Mouse (Mus musculus): ENCODE measurements around the gene Ankrd39.
A peak's percentile ranks its signal among the peaks of the same experiment; 100 is the strongest.

Gene Ankrd39

DNA sequence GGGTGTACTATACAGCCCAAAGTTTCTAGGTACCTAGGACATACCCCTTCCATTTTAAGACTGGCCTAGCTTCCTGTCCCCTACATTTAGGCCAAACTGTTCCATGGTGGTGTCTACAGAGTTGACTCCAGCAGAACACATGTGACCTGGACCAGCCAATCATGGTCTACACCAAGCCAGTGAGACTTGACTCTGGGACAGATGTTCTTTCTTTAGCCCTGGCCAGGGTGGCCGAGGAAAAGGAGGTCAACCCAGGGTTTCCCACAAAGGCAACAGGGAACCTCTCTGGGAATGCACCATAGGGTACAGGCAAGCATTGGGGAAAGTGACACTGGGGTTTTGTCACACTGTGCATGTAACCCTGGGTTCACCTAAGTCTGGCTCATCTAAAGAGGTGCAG is 25.5 kb upstream of the Ankrd39 start:
- DNase-seq (ENCODE audit: low spot score in 2 of 2), result no peak

DNA sequence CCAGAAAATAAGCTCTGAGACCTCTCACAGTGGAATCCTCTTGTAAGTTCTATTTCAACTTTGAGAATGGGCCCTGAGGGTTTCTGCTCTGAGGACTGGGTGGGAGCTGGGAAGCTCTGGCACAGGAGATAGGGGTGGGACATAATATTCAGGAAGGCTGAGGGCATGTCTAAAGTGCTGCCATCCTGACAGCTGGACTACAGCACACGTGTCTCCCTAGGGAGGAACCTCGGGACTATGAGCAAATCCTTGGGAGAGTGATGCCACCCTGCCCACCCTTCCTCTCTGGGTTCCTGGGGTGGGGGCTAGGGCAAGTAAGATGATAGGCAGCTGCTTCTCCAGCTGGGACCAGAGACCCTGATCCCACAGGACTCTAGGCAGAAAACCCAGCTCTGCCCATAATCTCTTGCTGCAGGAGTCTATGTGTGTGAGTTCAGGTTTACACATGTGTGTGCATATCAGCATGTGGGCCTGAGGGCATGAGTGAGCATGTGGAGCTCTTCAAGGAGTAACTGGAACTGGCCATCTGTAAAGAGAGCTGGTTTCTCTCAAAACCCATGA is 25.0 kb upstream of the Ankrd39 start:
- DNase-seq (ENCODE audit: low spot score in 2 of 2), result no peak

DNA sequence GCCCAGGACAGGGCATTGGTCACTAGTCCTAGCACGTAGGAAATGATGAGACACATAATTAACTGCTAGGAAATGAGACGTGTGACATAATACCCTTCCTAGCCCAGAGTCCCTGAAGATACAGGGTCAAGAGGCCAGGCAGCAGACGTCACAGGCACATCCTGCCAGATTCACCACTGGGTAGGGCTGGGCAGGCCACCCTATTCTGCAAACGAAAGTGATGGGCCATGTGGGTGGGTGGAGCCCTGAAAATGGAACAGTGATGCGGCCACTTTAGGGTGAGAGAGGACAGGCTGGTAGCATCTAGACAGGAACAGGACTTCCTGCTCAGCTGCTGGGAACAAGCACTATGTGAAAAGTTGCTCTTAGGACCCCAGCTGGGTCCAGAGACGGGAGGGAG is 24.4 kb upstream of the Ankrd39 start:
- DNase-seq (ENCODE audit: low spot score in 2 of 2), result no peak

DNA sequence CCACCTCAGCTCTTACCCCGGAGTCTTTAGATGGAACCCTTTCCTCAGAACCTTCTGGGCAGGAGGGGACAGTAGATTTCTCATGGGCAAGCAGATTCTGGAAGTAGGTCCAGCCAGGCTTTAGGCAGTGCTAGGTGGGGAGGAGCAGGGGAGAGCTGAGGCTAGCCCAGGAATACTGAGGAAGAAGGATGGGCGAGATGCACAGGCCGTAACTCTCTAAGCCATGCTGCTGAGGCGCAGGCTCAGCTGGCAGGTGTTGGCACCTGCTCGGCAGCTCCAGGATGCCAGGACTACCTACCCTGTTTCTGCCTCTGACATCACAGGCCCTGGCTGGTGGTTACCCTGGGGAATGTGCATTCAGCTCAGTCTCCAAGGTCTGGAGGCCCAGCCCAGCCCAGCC is 23.1 kb upstream of the Ankrd39 start:
- DNase-seq (ENCODE audit: low spot score in 2 of 2), result no peak

DNA sequence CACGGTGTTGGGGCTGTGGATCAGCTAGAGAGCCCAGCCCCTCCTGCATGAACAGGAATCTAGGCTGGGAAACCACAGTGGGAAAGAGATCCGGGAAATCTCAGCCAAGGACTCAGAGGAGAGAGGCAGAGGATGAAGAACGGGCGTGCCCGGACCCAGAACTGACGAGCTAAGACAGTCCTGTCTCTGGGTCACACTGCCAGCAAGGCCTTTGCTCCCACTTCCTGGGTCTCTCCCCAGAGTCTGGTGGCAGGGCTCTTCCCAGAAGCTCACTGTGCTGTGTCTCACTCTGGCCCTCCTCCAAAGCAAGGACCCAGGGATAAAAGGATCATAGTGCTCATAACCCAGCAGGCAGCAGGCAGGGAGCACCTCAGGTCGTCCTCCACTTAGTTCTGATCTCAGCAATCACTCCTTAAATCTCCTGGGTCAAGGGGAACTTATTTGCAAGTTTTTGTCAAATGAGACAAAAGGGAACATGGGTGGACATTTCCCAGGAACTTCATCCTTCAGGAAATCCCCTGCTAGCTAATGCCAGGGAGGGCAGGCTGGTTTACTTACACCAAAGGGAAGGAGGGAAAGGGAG is 22.5 kb upstream of the Ankrd39 start:
- DNase-seq (ENCODE audit: low spot score in 2 of 2), result no peak

DNA sequence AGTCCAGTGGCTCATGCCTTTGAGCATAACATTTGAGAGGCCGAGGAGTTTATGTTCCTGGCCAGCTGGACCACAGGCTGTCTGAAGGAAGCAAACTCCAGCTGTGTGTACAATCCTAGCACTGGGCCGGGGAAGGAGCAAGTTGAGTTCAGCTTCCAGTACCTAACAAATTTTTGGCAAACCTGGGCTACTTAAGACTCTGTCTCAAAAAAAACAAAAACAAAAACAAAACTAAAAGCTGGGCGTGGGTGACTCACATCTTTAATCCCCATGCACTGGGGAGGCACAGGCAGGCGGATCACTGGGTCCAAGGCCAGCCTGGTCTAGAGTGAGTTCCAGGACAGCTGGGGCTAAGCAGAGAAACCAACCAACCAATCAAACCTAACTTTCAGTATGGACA is 21.5 kb upstream of the Ankrd39 start:
- no peak for DNase-seq (ENCODE audit: low spot score in 2 of 2)

DNA sequence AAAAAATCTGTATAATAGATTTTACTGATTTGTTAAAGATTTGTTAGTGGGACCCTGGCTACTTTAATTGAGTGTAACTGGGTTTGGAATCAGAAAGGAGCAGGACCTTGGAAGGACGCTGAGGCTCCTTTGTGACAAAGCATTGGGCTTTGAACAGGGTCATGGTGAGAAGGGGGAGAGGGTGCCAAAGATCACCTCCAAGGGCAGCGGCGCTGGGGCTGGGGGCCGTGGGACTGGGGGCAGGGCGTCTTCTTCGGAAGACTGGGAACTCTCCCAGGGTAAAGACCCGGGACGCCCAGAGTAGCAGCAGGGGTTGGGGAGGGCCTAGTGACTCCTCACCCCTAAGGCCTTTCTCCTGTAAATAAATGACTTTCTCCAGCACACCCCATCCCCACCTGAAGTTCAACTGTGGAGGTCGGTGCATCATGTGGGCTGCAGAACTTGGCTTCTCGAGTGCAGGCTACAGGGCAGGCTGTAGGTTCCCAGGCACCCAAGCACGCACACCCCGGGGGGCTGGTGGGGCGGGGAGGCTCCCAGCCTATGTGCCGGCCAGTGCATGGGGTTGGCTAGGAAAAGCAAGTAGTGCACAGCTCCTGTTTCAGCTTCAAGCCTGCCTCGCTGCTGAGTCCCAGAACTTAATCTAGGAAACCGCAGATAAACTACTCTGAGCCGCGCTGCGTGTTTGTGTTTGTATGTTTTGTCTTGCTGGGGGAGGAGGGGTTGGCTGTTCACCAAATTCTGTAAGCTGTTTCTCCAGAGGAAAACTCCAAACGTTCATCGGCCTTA is 20.8 kb upstream of the Ankrd39 start:
- DNase-seq (ENCODE audit: low spot score in 2 of 2), result no peak

DNA sequence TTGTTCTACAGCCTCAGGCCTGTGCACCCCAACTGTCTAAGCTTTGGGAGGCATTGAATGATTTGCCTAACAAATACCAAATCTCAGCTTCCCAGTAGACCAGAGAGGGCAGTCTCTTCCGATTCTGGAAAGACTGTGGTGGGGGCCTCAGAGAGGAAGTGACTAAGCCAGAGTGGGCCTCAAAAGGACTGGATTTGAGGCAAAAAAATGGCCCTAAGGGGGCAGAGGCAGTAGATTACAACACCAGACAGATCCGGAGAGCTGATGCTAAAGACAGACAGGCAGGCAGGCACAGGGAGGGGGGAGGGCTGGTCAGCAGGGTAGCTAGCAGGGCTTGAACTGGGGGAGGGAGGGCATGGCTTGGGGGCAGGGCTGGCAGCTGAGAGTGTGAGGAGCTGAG is 19.2 kb upstream of the Ankrd39 start:
- no peak for DNase-seq (ENCODE audit: low spot score in 2 of 2)

DNA sequence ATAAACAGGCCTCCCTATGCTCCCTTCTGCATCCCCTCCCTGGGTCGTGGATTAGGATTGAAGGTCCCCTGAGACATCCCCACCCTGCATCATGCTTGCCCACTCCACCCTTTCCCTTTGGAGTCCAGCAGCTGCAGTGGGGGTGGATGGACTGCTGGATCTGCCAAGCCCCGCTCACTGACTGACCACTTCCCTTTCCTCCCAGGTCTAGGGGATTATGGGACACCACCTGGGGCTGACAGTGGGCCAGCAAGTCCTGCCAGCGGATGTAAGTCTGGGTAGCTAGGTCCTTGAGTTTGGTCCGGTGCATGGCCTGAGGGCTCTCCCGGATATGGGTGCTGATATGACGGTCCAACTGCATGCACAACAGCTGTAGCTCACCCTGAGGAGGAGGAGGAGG is 16.9 kb upstream of the Ankrd39 start:
- no peak for DNase-seq (ENCODE audit: low spot score in 2 of 2)

DNA sequence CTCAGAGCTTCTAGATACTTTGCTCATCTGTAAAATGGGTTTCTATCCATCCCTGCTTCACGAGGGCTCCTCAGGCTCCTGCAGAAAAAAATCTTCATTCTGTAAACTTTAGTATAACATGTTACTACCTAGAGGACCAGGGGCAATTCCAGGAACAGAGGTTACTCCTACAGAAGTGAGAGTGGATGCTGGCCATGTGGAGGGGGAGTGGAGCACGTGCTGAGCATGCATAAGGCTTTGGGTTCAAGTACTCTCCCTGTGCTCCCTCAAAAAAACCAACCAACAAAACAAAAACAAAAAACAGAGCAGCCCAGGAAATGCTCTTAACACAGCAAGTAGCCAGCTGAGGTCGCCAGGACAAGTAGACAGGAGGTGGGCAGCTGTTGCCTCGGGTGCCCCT is 16.4 kb upstream of the Ankrd39 start:
- DNase-seq (ENCODE audit: low spot score in 2 of 2), result no peak

DNA sequence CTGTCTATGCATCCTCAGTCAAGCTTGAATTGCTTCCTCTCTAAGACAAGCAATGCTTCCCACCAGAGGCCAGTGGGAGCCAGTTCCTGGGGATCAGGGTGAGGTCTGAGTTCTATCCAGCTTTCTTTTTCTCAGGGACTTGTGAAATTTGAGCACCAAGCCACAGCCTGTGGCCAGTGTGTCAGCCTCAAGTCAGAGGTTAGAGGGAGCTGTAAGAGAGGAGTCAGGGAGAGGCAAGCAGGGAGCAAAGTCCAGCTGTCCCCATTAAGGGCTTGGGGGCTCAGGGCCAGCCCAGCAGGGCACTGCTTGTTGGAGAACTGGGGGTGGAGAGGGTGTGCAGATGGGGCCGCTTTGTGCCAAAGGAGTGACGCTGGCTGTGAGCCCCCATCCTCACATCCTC is 16.0 kb upstream of the Ankrd39 start:
- DNase-seq (ENCODE audit: low spot score in 2 of 2), result no peak

DNA sequence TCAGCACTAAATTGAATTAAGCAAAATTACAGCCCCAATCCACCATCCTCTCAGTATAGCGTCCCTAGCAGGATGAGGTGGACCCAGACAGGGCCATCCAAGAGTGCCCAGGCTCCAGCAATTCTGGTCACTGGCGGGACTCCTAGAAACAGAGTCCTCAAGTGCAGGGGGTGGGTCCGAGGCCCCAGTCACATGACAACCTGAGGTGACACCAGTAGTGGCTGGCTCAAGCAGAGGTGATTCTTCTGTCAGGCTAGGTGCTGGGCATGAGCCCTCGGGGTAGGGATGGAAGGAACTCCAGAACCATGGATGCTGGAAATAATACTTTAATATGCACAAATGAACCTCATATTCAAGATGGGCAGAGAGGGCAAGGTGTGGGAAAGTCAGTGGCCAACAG is 15.1 kb upstream of the Ankrd39 start:
- no peak for DNase-seq (ENCODE audit: low spot score in 2 of 2)

DNA sequence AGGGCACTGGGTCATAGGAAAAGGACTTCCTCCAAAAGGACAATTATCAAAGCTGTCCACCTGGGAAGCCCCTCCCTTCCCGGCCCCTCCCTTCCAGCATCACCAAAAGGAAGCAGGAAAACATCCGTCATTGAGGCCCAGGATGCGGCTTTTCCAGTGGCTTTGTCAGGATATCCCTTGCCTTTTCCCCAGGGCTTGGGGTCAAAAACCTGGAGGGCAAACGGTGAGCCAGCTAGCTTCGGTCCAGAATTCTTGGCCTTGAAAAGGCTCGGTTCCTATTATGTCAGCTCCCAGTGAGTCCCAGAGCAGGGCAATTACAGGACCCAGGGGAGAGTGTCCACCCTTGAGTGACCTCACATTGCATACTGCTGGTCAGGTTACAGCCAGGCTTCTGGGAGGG is 13.7 kb upstream of the Ankrd39 start:
- no peak for DNase-seq (ENCODE audit: low spot score in 2 of 2)

DNA sequence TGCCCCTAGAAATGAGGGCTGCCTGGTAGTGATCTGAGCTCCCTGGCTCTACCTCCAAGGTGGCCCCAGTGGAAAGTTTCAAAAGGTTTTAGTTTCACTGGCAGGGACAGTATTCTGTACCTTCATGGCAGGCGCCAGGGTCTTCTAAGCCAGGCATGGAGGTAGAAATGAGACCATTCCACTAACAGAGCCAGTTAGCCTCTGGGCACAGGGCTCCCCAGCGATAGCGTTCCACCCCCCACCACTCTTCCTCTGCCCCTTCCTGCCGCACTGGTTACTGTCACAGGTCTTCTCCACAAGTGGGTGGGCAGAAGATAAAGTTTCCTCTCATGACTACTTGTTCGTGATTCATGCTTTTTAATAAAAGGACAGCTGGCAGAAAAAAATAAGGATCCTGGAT is 12.6 kb upstream of the Ankrd39 start:
- DNase-seq (ENCODE audit: low spot score in 2 of 2), result no peak

DNA sequence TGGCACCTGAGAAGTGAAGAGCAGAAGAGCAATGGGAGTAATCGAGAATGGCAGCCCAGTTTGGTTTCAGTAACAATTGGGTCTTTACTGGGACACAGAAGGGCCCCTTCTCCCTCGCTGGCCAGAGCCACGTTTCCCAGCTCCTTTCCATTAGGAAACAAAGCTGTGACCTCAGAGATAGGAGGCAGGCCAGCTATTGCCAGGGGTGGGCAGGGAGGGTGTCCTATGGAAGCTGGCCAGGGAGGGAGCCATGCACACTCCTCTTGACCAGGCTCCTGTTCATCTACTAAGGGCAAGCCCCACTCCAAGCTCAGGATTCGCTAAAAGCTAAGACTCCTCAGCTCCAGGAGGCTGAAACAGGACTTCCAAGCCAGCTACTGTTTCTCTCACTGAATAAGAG is 12.0 kb upstream of the Ankrd39 start:
- DNase-seq (ENCODE audit: low spot score in 2 of 2), result no peak

DNA sequence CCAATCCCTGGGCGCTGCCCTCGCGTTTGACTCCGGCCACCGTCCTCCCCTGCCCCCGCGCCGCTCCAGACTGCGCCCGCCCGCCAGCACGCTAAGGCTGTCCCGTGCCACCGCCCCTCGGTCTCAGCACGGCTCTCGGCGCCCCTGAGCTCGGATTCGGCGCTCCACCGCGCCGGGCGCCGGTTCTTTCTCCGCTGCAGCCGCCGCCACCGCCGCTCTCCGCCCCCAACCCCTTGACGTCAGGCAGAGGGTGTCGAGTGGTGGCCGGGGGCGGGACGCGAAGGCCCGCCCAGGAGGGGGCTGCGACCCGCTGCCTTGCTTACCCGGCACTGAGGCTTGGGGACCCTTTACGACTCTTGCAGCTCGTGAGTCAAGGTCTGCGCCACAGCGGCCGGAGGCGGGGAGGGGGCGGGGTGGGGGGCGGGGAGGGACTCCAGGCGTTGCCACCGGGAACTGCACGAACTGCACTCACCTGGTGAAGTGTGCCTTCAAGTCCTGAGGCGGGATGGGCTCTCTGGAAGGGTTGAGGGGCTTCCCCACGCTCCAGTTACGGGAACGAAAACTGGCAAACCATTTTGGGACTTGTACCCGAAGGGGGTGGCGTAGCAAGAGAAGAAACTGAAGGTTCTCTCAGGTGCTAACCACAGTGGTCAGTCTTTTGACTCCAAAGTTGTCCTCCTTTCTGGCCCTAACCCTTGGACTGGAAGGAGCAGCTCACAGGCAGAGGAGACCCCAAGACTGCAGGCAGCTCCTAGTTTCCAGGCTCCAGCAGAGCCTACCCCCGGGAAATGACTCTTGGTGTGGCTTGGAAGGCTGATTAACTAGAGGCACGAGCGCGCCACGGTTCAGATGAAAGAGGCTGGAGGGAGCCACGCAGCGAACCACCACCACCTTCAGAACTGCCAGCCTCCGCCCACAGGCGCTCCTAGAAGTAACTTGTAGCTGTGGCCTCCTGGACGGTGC is 11.1 kb upstream of the Ankrd39 start, which contains the start of gene Sema4c:
Gene Sema4c, minus strand, starts transcription at position 319 of the 963 bp plus-strand sequence.
- DNase-seq (ENCODE audit: low spot score in 2 of 2), result peak in 1 of 2 experiments; percentile 19

DNA sequence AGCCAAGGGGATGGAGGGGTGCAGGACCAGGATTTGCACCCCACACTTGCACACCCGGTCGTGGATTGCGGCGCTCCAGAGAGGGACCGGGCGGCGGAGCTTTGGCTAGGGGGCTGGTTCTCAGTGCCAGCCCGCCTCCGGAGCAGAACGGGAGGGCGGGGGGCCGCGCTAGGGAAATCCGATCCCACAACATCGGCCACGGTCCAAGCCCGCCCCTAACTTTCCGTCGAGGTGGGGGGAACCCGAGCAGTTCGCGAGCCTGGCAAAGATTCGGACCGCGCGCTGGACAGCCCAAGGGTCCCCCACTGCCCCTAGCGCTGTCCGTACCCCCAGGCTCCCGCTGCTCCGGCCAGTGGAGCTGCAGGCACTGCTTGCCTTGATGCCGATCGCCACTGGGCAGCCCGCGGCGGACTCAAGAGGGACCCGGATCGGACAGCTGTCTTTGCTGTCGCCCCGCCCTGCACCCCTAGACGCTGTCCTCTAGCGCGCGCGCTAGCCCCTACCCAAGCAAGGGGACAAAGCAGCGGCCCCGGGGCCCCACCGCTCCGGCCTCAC is 10.3 kb upstream of the Ankrd39 start:
- DNase-seq (ENCODE audit: low spot score in 2 of 2), result peak in 1 of 2 experiments; percentile 18

DNA sequence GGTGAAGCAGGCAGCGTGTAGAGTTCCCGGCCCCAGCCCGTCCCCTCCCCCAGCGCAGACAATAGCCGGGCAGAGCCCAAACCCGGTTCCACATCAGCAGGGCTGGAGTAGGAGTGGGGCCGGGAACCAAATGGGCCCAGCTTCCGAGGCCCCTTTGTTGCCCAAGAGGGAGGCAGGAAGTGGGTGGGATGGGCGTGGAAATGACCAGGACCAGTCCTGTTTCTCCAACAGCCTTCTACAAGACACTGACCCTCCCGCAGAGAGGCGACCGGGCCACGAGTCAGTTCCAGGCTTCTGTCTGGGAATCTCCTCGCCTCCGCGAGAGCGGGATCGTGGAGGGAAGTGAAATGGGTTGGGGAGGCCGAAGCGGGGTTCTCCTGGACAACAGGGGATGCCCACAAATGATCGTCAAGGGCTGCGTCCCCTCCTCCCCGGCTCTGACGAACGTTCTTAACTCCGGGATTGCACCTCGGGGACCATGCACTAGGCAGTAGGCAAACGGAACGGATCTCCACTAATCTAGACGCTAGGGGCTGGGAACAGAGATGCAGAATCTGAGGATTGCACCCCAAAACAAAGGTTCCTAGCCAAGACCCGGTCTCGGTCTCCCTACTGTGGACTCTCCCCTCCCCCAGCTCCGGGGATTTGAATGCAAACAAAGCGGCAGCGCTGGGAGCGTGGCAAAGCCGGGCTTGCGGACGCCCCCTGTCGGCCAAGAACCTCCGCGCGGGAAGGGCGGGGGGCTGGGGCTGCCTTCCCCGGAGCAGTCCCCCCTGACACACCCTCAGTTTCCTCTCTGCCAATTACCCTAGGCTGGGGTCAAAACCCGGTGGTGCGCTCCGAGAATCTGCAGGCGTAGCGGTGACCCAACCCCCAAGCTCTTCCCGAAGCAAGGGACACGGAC is 9.6 kb upstream of the Ankrd39 start:
- peak; percentile 45 to 68 for DNase-seq (ENCODE audit: low spot score in 2 of 2)

DNA sequence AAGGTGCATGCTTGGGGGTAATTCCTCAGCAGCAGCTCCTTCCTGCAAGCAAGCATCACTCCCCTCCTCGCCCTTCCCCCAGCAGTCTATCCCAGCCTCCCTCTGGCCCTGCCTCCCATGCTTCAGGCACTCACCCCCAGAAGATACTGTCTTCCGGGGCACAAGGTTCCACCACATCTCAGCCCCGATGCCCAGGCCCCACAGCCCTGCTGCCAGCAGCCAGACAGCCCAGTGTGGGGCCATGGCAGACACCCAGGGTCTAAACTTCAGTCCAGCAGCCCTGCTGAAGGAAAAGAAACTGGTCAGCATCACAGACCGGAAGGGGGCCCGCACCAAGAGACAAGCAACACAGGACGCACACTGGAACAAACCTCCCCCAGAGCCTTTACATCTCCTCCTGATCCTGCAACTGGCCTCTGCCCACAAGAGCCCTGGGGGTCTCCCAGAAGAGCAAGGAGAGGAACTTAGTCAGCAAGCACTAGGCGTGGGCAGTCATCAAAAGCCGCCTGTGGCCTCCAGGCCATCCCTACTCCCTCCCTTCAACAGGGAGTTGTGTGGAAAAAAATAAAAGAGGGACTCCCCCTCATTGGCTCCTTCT is 8.7 kb upstream of the Ankrd39 start:
- no peak for DNase-seq (ENCODE audit: low spot score in 2 of 2)

DNA sequence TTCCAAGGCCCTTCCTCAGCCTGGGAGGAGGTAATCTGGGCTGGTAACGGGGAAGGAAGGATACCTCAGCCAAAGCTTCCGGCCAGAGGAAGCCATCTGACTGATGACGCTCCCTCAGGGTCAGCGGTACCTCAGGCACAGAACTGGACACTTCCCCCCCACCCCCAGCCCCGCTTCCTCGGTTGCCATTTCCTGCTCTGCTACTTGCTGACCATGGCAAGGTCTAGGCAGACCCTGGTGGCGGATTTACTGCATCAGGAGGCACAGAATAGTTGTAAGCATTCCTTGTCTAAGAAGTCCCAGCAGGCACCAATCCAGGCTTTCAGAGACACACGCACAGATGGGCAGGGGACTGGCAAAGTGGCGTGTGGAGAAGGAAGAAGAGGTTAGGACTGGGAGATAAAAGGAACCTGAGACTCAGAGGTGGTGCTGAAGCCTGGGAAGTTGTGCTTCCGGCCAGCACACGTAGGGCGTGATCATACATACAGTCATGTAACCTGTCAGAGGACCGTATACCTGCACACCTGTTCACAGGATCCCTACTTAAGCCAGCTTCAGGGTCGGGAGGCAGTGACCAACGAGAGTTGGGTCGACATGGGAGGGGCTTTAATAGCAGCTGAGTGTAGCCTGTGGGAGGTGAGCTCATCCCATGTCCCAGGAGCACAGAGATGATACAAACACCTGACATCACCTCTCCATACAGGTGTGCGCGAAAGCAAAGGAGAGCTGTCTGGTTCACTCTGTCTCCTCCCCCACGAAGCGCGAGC is 7.6 kb upstream of the Ankrd39 start:
- no peak for DNase-seq (ENCODE audit: low spot score in 2 of 2)
